Mouse (Mus musculus): Measurements from ENCODE around the gene Stac.

- TF ChIP-seq CTCF (IDR thresholded peaks at IDR 0.05; ENCODE audit: low read depth) (no peak), EP300 (IDR thresholded peaks at IDR 0.05; ENCODE audit: low read depth) (no peak)
These were observed 35.1 kb downstream of the Stac start for GRCm38 (mm10) chr9:111655066-111655465.

Measured in liver, embryonic 14.5 days (tissue).